Mouse (Mus musculus) stomach, postnatal 0 days (tissue): ENCODE data around the gene Fam198a. TPM values are rescaled to one million over a fixed set of nuclear protein-coding genes. Genes with fewer than 3 reads are reported as not detected.

Experiments
- ATAC-seq: fragments of 200-750 bp; cut with Nextera tagmentation; 2 replicates; pipeline ENCODE4 v1.8.0; 2017; ENCODE audit not compliant: low FRiP score, low TSS enrichment
- DNase-seq: peaks from one replicate; pipeline ENCODE4 v3.0.0-alpha.2; 2016; ENCODE audit warnings: low spot score
- H3K27ac ChIP-seq: fragments of 300-500 bp; sonication (generic); replicated peaks from 2 replicates; pipeline ENCODE4 v1.5.1; 2014; ENCODE audit warnings: mild to moderate bottlenecking, control low read depth
- H3K27me3 ChIP-seq: fragments of 300-500 bp; sonication (generic); 2 replicates; pipeline ENCODE4 v1.6.1; 2014; ENCODE audit warnings: low read length; ENCODE audit not compliant: control insufficient read depth, insufficient read depth
- H3K36me3 ChIP-seq: fragments of 300-500 bp; sonication (generic); 2 replicates; pipeline ENCODE4 v1.6.1; 2014; ENCODE audit warnings: low read length, mixed read lengths; ENCODE audit not compliant: control insufficient read depth, insufficient read depth
- H3K4me1 ChIP-seq: fragments of 300-500 bp; sonication (generic); replicated peaks from 2 replicates; pipeline ENCODE4 v1.6.1; 2014; ENCODE audit warnings: antibody characterized with exemption; ENCODE audit not compliant: control insufficient read depth, insufficient read depth
- H3K4me2 ChIP-seq: fragments of 300-500 bp; sonication (generic); replicated peaks from 2 replicates; pipeline ENCODE4 v1.6.1; 2014; ENCODE audit warnings: low read depth, mild to moderate bottlenecking, control low read depth, moderate library complexity
- H3K4me3 ChIP-seq: fragments of 300-500 bp; sonication (generic); 2 replicates; pipeline ENCODE4 v1.5.1; 2014; ENCODE audit warnings: low read depth, low read length, control low read depth
- H3K9ac ChIP-seq: fragments of 300-500 bp; sonication (generic); 2 replicates; pipeline ENCODE4 v1.6.1; 2014; ENCODE audit warnings: mild to moderate bottlenecking, low read length, control low read depth, mixed read lengths
- H3K9me3 ChIP-seq: fragments of 300-500 bp; sonication (generic); 2 replicates; pipeline ENCODE4 v1.6.1; 2016; ENCODE audit warnings: low read length; ENCODE audit not compliant: control insufficient read depth
- CTCF ChIP-seq: IDR thresholded peaks from 2 replicates; pipeline ENCODE4 v1.5.1; 2016; ENCODE audit warnings: antibody characterized with exemption, low read depth, mild to moderate bottlenecking, moderate library complexity
- EP300 ChIP-seq: optimal IDR thresholded peaks from 2 replicates; pipeline ENCODE3; 2016; ENCODE audit warnings: antibody characterized with exemption
- WGBS: fragments of 180-500 bp; shearing (Covaris S2); extraction: QIAGEN DNeasy Blood & Tissue Kit; methylation state at CpG from one replicate; pipeline ENCODE4 v1.1.7; 2014; 5-methylcytosine and 5-hydroxymethylcytosine counted together
- polyA plus RNA-seq: library from polyadenylated mRNA; unstranded; fragments of >200 nt; fragmentation: Nextera tagmentation; extraction: Ambion mirVana; gene quantifications from 2 replicates; pipeline ENCODE4 v1.2.1, GENCODE M21; 2015

Fam198a gene
- polyA plus RNA-seq, 1 experiment from 2014 or later: 2.7 TPM

GRCm38 (mm10) chr9:121947784-121948183, 3.0 kb upstream of the Fam198a start:
- TF ChIP-seq CTCF (peak; percentile 86), EP300 (no peak)
- Histone ChIP-seq H3K27ac (no peak overlapping the region), H3K27me3 (no peaks in the 10 kb centered on the region), H3K4me2 (no peak overlapping the region), H3K4me3 (no peak overlapping the region), H3K36me3 (no peaks in the 10 kb centered on the region), H3K4me1 (peaks cover under 1% of the 10 kb centered on the region), H3K9ac (no peak overlapping the region), H3K9me3 (no peaks in the 10 kb centered on the region)
- WGBS: 9% methylated on average over 4 of the region's 4 CpGs
- ATAC-seq (no peak), DNase-seq (peak; percentile 71)

DNA sequence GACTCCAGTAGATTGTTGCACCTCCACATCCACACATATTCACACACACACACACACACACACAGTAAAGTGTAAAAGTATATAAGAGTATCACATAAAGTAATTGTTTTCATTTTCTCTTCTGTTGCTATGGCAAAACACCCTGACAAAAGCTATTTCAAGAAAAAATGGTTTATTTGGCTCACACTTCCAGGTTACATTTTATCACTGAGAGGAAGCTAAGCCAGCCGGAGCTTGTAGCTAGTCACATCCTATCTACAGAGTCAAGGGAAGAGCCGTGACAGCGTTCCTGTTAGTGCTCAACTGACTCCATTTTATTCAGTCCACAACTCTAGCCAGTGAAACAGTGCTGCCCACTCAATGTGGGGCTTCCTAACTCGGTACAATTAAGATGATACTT, 2.4 kb upstream of the Fam198a start:
- no peak overlapping the region for H3K4me3 ChIP-seq
- ATAC-seq (no peak), DNase-seq (no peak)
- H3K36me3 ChIP-seq: no peaks in the 10 kb centered on the region
- 54% methylated on average over 4 of the region's 4 CpGs for WGBS
- no peak overlapping the region for H3K9ac ChIP-seq
- H3K9me3 ChIP-seq: no peaks in the 10 kb centered on the region
- no peaks in the 10 kb centered on the region for H3K27me3 ChIP-seq
- H3K27ac ChIP-seq: no peak overlapping the region
- H3K4me2 ChIP-seq: no peak overlapping the region
- peaks cover 2% of the 10 kb centered on the region for H3K4me1 ChIP-seq
- TF ChIP-seq CTCF (no peak), EP300 (no peak)

DNA sequence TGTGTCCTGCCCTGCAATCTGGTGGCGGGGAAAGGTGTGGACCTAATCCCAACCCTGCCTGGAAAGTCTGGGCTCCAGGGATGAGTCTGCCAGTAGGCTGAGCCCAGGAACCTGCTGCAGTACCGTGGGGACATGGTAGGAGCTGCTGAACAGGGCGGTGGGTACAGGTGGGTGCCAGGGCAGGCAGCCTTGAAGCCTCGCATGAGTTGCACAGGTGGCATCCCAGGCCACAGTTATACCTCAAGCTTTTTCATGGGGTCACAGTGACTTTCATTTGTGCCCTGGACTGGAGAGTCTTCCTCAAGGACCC, 281 bp downstream of the Fam198a start:
- Histone ChIP-seq H3K4me1 (peaks cover 2% of the 10 kb centered on the region), H3K9ac (peak overlapping the region; percentile 56; the same call in 1 of the 2 replicates), H3K4me3 (peak overlapping the region; percentile 41), H3K27me3 (no peaks in the 10 kb centered on the region), H3K9me3 (no peaks in the 10 kb centered on the region), H3K4me2 (peak overlapping the region; percentile 61), H3K36me3 (no peaks in the 10 kb centered on the region), H3K27ac (peak overlapping the region; percentile 82)
- TF ChIP-seq EP300 (no peak), CTCF (no peak; the same call in 1 of the 2 replicates)
- no peak for DNase-seq
- 31% methylated on average over 4 of the region's 4 CpGs for WGBS
- ATAC-seq: peak; percentile 45; the same call in 1 of the 2 replicates

- WGBS: 76% methylated on average over 6 of the region's 6 CpGs
- TF ChIP-seq EP300 (no peak), CTCF (no peak)
- H3K4me3 ChIP-seq: no peak overlapping the region
- H3K27ac ChIP-seq: no peak overlapping the region
- peaks cover 2% of the 10 kb centered on the region for H3K4me1 ChIP-seq
- H3K4me2 ChIP-seq: no peak overlapping the region
- DNase-seq (no peak), ATAC-seq (no peak)
- no peak overlapping the region for H3K9ac ChIP-seq
- no peaks in the 10 kb centered on the region for H3K9me3 ChIP-seq
- H3K27me3 ChIP-seq: no peaks in the 10 kb centered on the region
- H3K36me3 ChIP-seq: no peaks in the 10 kb centered on the region
Measured at GRCm38 (mm10) chr9:121952596-121952995, 1.8 kb downstream of the Fam198a start.

DNA sequence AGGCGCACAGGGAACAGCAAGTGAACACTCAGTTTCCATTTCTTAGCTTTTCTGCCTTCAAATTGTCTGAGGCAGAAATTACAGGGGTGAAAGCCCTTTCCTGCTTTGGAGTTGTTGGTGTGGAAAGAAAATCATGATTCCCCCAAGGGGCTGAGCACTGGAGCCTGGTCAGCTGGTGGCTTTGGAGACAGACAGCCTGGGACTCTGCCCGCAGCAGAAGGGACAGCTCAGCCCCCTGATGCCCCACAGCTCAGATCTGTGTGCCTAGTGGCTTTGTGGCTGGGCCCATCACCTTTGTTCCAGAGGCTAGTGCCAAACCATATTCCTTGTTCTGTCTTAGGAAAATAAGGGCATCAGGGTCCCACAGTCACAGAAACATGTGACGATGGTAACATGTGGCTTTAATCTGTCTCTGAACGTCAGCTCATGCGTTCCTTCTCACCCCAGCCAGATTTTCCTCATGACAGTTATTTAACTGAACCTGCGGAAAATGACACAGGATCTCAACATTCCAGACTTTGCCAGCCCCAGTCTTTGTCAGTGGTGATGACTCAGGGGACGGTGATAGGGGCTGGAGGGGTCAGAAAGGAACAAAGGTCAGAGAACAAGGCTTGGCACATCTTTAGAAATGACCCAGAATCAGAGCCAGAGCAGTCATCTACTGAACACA, 9.3 kb downstream of the Fam198a start:
- TF ChIP-seq EP300 (no peak), CTCF (no peak)
- no peaks in the 10 kb centered on the region for H3K9me3 ChIP-seq
- no peak overlapping the region for H3K4me3 ChIP-seq
- 47% methylated on average over 7 of the region's 7 CpGs for WGBS
- no peak overlapping the region for H3K27ac ChIP-seq
- no peaks in the 10 kb centered on the region for H3K36me3 ChIP-seq
- no peak for DNase-seq
- H3K9ac ChIP-seq: no peak overlapping the region
- H3K27me3 ChIP-seq: no peaks in the 10 kb centered on the region
- no peak for ATAC-seq
- H3K4me2 ChIP-seq: no peak overlapping the region
- no peaks in the 10 kb centered on the region for H3K4me1 ChIP-seq

DNA sequence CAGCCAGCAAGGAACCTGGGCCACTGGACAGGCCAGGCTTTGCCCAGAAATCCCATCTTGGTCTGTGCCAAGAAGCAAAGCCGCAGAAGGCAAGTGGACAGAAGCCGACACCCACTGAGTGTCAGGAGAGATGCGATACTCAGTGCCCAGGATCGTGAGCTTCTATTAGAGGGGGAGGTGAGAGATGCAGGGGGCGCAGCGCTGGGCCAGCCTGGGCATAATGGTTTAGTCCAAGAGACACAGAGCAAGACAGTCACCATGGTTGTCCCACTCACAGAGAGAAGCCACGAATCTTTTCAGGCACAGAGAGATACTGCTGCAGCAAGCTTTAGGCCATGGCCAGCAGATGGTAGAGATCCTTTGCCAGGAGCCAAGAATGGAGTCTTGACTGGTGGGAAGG, 14.2 kb downstream of the Fam198a start:
- Histone ChIP-seq H3K4me1 (no peaks in the 10 kb centered on the region), H3K9ac (no peak overlapping the region), H3K36me3 (no peaks in the 10 kb centered on the region), H3K4me2 (no peak overlapping the region), H3K9me3 (no peaks in the 10 kb centered on the region), H3K4me3 (no peak overlapping the region), H3K27me3 (no peaks in the 10 kb centered on the region), H3K27ac (no peak overlapping the region)
- ATAC-seq (no peak), DNase-seq (no peak)
- no peak for TF ChIP-seq CTCF
- no peak for TF ChIP-seq EP300
- 85% methylated on average over 7 of the region's 7 CpGs for WGBS
